Mouse (Mus musculus) thymus, adult 2 months (tissue): Measurements from ENCODE around the gene Myh15.
"Not testable (repeated sequence)": the region's sequence is repeated elsewhere in the genome, so short reads cannot be mapped to it uniquely, and the experiment has no call there.

Experiments
- CTCF ChIP-seq: fragments of 200-500 bp; IDR thresholded peaks from 2 replicates; pipeline ENCODE4 v1.5.1; 2012; ENCODE audit warnings: mild to moderate bottlenecking, control low read depth, low read length, moderate library complexity, borderline replicate concordance; ENCODE audit not compliant: control insufficient read depth, poor library complexity, insufficient read depth; ENCODE audit errors: extremely low read depth
- POLR2A ChIP-seq: fragments of 200-500 bp; IDR thresholded peaks from 2 replicates; pipeline ENCODE4 v1.6.1; 2012; ENCODE audit warnings: mild to moderate bottlenecking, low read length, control low read depth, moderate library complexity; ENCODE audit not compliant: control insufficient read depth, poor library complexity, insufficient read depth; ENCODE audit errors: extremely low read depth

DNA sequence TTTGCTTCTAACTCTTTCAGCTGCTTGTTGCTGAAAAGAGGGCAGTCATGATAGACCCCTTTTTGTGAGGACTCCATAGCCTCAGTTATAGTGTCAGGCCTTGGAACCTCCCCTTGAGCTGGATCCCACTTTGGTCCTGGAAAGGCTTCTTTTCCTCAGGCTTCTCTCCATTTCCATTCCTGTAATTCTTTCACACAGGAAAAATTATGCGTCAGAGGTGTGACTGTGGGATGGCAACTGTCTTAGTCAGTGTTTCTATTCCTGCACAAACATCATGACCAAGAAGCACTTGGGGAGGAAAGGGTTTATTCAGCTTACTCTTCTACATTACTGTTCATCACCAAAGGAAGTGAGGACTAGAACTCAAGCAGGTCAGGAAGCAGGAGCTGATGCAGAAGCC lies 186.2 kb downstream of the Myh15 start:
- TF ChIP-seq CTCF, POLR2A: not testable (repeated sequence)
